Mouse (Mus musculus) midbrain, embryonic 10.5 days (tissue): ENCODE data around the gene Coq10b. TPM values are rescaled to one million over a fixed set of nuclear protein-coding genes. Genes with fewer than 3 reads are reported as not detected.
"Not testable (repeated sequence)": the region's sequence is repeated elsewhere in the genome, so short reads cannot be mapped to it uniquely, and the experiment has no call there.

ENCODE experiments used
- DNase-seq: peaks from one replicate; pipeline ENCODE4 v3.0.0-alpha.2; 2017; ENCODE audit warnings: low spot score
- H3K27ac ChIP-seq: fragments of 300-500 bp; sonication (generic); replicated peaks from 2 replicates; pipeline ENCODE4 v1.5.1; 2016; ENCODE audit warnings: mild to moderate bottlenecking
- H3K27me3 ChIP-seq: fragments of 300-500 bp; sonication (generic); 2 replicates; pipeline ENCODE4 v1.6.1; 2016; ENCODE audit warnings: low read depth, mild to moderate bottlenecking; ENCODE audit not compliant: poor library complexity, severe bottlenecking
- H3K36me3 ChIP-seq: fragments of 300-500 bp; sonication (generic); 2 replicates; pipeline ENCODE4 v1.6.1; 2016; ENCODE audit warnings: mild to moderate bottlenecking, moderate library complexity
- H3K4me1 ChIP-seq: fragments of 300-500 bp; sonication (generic); 2 replicates; pipeline ENCODE4 v1.6.1; 2016
- H3K4me3 ChIP-seq: fragments of 300-500 bp; sonication (generic); 2 replicates; pipeline ENCODE4 v1.5.1; 2016; ENCODE audit warnings: mild to moderate bottlenecking, moderate library complexity
- H3K9me3 ChIP-seq: fragments of 300-500 bp; sonication (generic); replicated peaks from 2 replicates; pipeline ENCODE4 v1.6.1; 2016; ENCODE audit warnings: mild to moderate bottlenecking
- WGBS: fragments of 180-500 bp; shearing (Covaris S2); methylation state at CpG from one replicate; pipeline ENCODE4 v1.1.7; 2016; 5-methylcytosine and 5-hydroxymethylcytosine counted together
- polyA plus RNA-seq: library from polyadenylated mRNA; unstranded; fragments of >200 nt; fragmentation: Nextera tagmentation; extraction: Ambion mirVana; gene quantifications from 2 replicates; pipeline ENCODE4 v1.2.1, GENCODE M21; 2016

Coq10b gene
- polyA plus RNA-seq = 24.1 and 27.1 TPM in 2 replicates

GRCm38 (mm10) chr1:55052355-55052953, at the start of gene Coq10b:
TSS of gene Coq10b (plus strand) at chr1:55052770.
- Histone ChIP-seq H3K4me3 (peak within 1 kb of the TSS; percentile 66), H3K27me3 (peaks cover 7% of the 10 kb centered on the region; the same call in 1 of the 2 replicates), H3K36me3 (peaks cover 14% of the 10 kb centered on the region), H3K9me3 (no peaks in the 10 kb centered on the region), H3K27ac (peak within 1 kb of the TSS; percentile 88), H3K4me1 (peaks cover 22% of the 10 kb centered on the region)
- DNase-seq = peak; percentile 99
- under 1% methylated on average over 46 of the region's 46 CpGs for WGBS

- H3K27ac ChIP-seq, H3K27me3 ChIP-seq, H3K9me3 ChIP-seq, H3K4me3 ChIP-seq, H3K4me1 ChIP-seq, DNase-seq: not testable (repeated sequence)
- peaks cover 99% of the 10 kb centered on the region for H3K36me3 ChIP-seq
- WGBS = 78% methylated on average over 2 of the region's 2 CpGs
Measured at GRCm38 (mm10) chr1:55008313-55008712, 44.3 kb upstream of the Coq10b start.

GRCm38 (mm10) chr1:55012513-55012912, 40.1 kb upstream of the Coq10b start:
- no peak overlapping the region for H3K27ac ChIP-seq
- H3K36me3 ChIP-seq = peaks cover 99% of the 10 kb centered on the region

GRCm38 (mm10) chr1:55021907-55022306, 30.7 kb upstream of the Coq10b start:
- Histone ChIP-seq H3K9me3 (no peaks in the 10 kb centered on the region; the same call in 1 of the 2 replicates), H3K4me3 (no peak overlapping the region), H3K36me3 (peaks cover 64% of the 10 kb centered on the region), H3K27ac (no peak overlapping the region), H3K4me1 (peaks cover 11% of the 10 kb centered on the region), H3K27me3 (no peaks in the 10 kb centered on the region)
- no peak for DNase-seq

More at GRCm38 (mm10) chr1:55012513-55012912, 40.1 kb upstream of the Coq10b start:
- no peaks in the 10 kb centered on the region for H3K9me3 ChIP-seq
- no peak for DNase-seq
- H3K27me3 ChIP-seq = no peaks in the 10 kb centered on the region
- 75% methylated on average over 3 of the region's 3 CpGs for whole genome bisulfite sequencing
- no peaks in the 10 kb centered on the region for H3K4me1 ChIP-seq
- H3K4me3 ChIP-seq = no peak overlapping the region

GRCm38 (mm10) chr1:55025656-55026430, 26.7 kb upstream of the Coq10b start:
- Histone ChIP-seq H3K9me3 (no peaks in the 10 kb centered on the region; the same call in 1 of the 2 replicates), H3K36me3 (peaks cover 34% of the 10 kb centered on the region), H3K27me3 (no peaks in the 10 kb centered on the region), H3K27ac (peak overlapping the region; percentile 99), H3K4me3 (peak overlapping the region; percentile 98), H3K4me1 (peaks cover 15% of the 10 kb centered on the region)
- 26% methylated on average over 10 of the region's 10 CpGs for WGBS
- DNase-seq = no peak

GRCm38 (mm10) chr1:55026444-55027252, 25.9 kb upstream of the Coq10b start:
- Histone ChIP-seq H3K27ac (peak overlapping the region; percentile 99), H3K36me3 (peaks cover 34% of the 10 kb centered on the region), H3K4me1 (peaks cover 15% of the 10 kb centered on the region), H3K4me3 (peak overlapping the region; percentile 98), H3K9me3 (no peaks in the 10 kb centered on the region; the same call in 1 of the 2 replicates), H3K27me3 (no peaks in the 10 kb centered on the region)
- DNase-seq = no peak
- WGBS = under 1% methylated on average over 55 of the region's 55 CpGs

GRCm38 (mm10) chr1:55027253-55027801, 25.2 kb upstream of the Coq10b start, which contains the start of gene Sf3b1:
TSS of gene Sf3b1 (minus strand) at chr1:55027481.
- Histone ChIP-seq H3K4me1 (peaks cover 15% of the 10 kb centered on the region), H3K27ac (peak within 1 kb of the TSS; percentile 99), H3K36me3 (peaks cover 30% of the 10 kb centered on the region), H3K9me3 (no peaks in the 10 kb centered on the region; the same call in 1 of the 2 replicates), H3K27me3 (no peaks in the 10 kb centered on the region), H3K4me3 (peak within 1 kb of the TSS; percentile 98)
- DNase-seq = peak; percentile 97
- WGBS = 2% methylated on average over 46 of the region's 46 CpGs

- Histone ChIP-seq H3K27ac (peak overlapping the region; percentile 99), H3K4me1 (peaks cover 15% of the 10 kb centered on the region), H3K9me3 (no peaks in the 10 kb centered on the region), H3K27me3 (no peaks in the 10 kb centered on the region), H3K4me3 (peak overlapping the region; percentile 98), H3K36me3 (peaks cover 25% of the 10 kb centered on the region)
- WGBS = 89% methylated on average over 1 of the region's 1 CpGs
- DNase-seq = no peak
Measured at GRCm38 (mm10) chr1:55027966-55028365, 24.6 kb upstream of the Coq10b start.

- Histone ChIP-seq H3K4me3 (no peak overlapping the region), H3K36me3 (peaks cover 18% of the 10 kb centered on the region), H3K27me3 (no peaks in the 10 kb centered on the region), H3K4me1 (peaks cover 15% of the 10 kb centered on the region), H3K27ac (no peak overlapping the region), H3K9me3 (no peaks in the 10 kb centered on the region)
- WGBS = 88% methylated on average over 11 of the region's 11 CpGs
- no peak for DNase-seq
Measured at GRCm38 (mm10) chr1:55028512-55029249, 23.9 kb upstream of the Coq10b start.

GRCm38 (mm10) chr1:55029446-55029845, 23.1 kb upstream of the Coq10b start:
- Histone ChIP-seq H3K9me3 (no peaks in the 10 kb centered on the region), H3K4me3 (no peak overlapping the region), H3K27ac (no peak overlapping the region), H3K36me3 (peaks cover 10% of the 10 kb centered on the region), H3K27me3 (no peaks in the 10 kb centered on the region), H3K4me1 (peaks cover 15% of the 10 kb centered on the region)
- WGBS = 81% methylated on average over 4 of the region's 4 CpGs
- DNase-seq = no peak

GRCm38 (mm10) chr1:55031026-55031779, 21.4 kb upstream of the Coq10b start:
- no peak overlapping the region for H3K4me3 ChIP-seq

More at GRCm38 (mm10) chr1:55031026-55031779, 21.4 kb upstream of the Coq10b start:
- Histone ChIP-seq H3K27me3 (no peaks in the 10 kb centered on the region), H3K9me3 (no peaks in the 10 kb centered on the region), H3K4me1 (peaks cover 4% of the 10 kb centered on the region; the same call in 1 of the 2 replicates), H3K36me3 (no peaks in the 10 kb centered on the region), H3K27ac (no peak overlapping the region)
- no peak for DNase-seq
